Mouse (Mus musculus) ES-Bruce4 (cell line): ENCODE results near the gene Pxdn.

ENCODE experiments used
- CTCF ChIP-seq: IDR thresholded peaks from one replicate; pipeline ENCODE4 v1.8.1; 2011; ENCODE audit warnings: low read depth, low read length
- EP300 ChIP-seq: IDR thresholded peaks from 2 replicates; pipeline ENCODE4 v1.6.1; 2011; ENCODE audit warnings: low read depth, low read length; ENCODE audit not compliant: insufficient read depth
- POLR2A ChIP-seq: IDR thresholded peaks from one replicate; pipeline ENCODE4 v1.8.1; 2011; ENCODE audit warnings: low read length; ENCODE audit not compliant: insufficient read depth

GRCm38 (mm10) chr12:30006586-30006985 is 69.2 kb downstream of the Pxdn start:
- TF ChIP-seq POLR2A, result no peak
- TF ChIP-seq CTCF, result no peak
- no peak for TF ChIP-seq EP300
